Mouse (Mus musculus): ENCODE measurements around the gene Shisal2b.

- TF ChIP-seq CTCF (IDR thresholded peaks at IDR 0.05; ENCODE audit: low read depth, low read length): no peak
- no peak for TF ChIP-seq TAL1 (conservative IDR thresholded peaks at IDR 0.05; ENCODE audit: low read depth, low read length)
Observed at GRCm38 (mm10) chr13:104878508-104878907, 14.8 kb upstream of the Shisal2b start.
